Mouse (Mus musculus) thymus, postnatal 14 days (tissue): ENCODE data around the gene Shisal1.

Experiments
- DNase-seq: peaks from one replicate; pipeline ENCODE4 v3.0.0; 2021

Shisal1 gene

GRCm38 (mm10) chr15:84366574-84366989 lies 80.3 kb downstream of the Shisal1 start:
- DNase-seq = no peak

- no peak for DNase-seq
Observed at GRCm38 (mm10) chr15:84365675-84366381, 81.1 kb downstream of the Shisal1 start.

- DNase-seq = no peak
Observed at GRCm38 (mm10) chr15:84364746-84365145, 82.2 kb downstream of the Shisal1 start.

- peak; percentile 59 for DNase-seq
Observed at GRCm38 (mm10) chr15:84355081-84355480, 91.8 kb downstream of the Shisal1 start.

- no peak for DNase-seq
Observed at GRCm38 (mm10) chr15:84351915-84352844, 94.7 kb downstream of the Shisal1 start.

- no peak for DNase-seq
Observed at GRCm38 (mm10) chr15:84351342-84351741, 95.6 kb downstream of the Shisal1 start.

- DNase-seq = no peak
Observed at GRCm38 (mm10) chr15:84349915-84350738, 96.8 kb downstream of the Shisal1 start.

GRCm38 (mm10) chr15:84348769-84349168 lies 98.1 kb downstream of the Shisal1 start:
- no peak for DNase-seq

GRCm38 (mm10) chr15:84340926-84341325 lies 106.0 kb downstream of the Shisal1 start:
- DNase-seq = no peak

- no peak for DNase-seq
Observed at GRCm38 (mm10) chr15:84337599-84337998, 109.3 kb downstream of the Shisal1 start.

GRCm38 (mm10) chr15:84336281-84336817 lies 110.5 kb downstream of the Shisal1 start:
- no peak for DNase-seq

- no peak for DNase-seq
Observed at GRCm38 (mm10) chr15:84331066-84331612, 115.8 kb downstream of the Shisal1 start.

GRCm38 (mm10) chr15:84329940-84330339 lies 117.0 kb downstream of the Shisal1 start:
- no peak for DNase-seq
